Mouse (Mus musculus): ENCODE results near the gene Bcl2a1c.
"Not testable (repeated sequence)": the region's sequence is repeated elsewhere in the genome, so short reads cannot be mapped to it uniquely, and the experiment has no call there.

- TF ChIP-seq CTCF, EP300 (IDR thresholded peaks at IDR 0.05; ENCODE audit: low read depth): not testable (repeated sequence)
Observed at GRCm38 (mm10) chr9:114328332-114328731, 1.6 kb upstream of the Bcl2a1c start.
